Mouse (Mus musculus) liver, postnatal 0 days (tissue): Measurements from ENCODE around the gene Hoxd8.

Experiments
- CTCF ChIP-seq: sonication (generic); IDR thresholded peaks from 2 replicates; pipeline ENCODE4 v1.5.1; 2016; ENCODE audit warnings: antibody characterized with exemption, low read depth
- EP300 ChIP-seq: IDR thresholded peaks from 2 replicates; pipeline ENCODE4 v1.6.1; 2016; ENCODE audit warnings: antibody characterized with exemption, low read depth, mild to moderate bottlenecking

- TF ChIP-seq CTCF = no peak
- TF ChIP-seq EP300 = no peak
Measured at GRCm38 (mm10) chr2:74749337-74750121, 45.1 kb downstream of the Hoxd8 start.
